Mouse (Mus musculus) left cerebral cortex, adult 2 months (tissue): ENCODE measurements around the gene Hoxd13. TPM values are rescaled to one million over a fixed set of nuclear protein-coding genes. Genes with fewer than 3 reads are reported as not detected.

Experiments used
- DNase-seq, 2 experiments: peaks; one replicate each; pipeline ENCODE4 v3.0.0; 2021 to 2022; ENCODE audit warnings: low spot score in 2 of 2, mixed read lengths in 1 of 2; ENCODE audit errors: extremely low spot score in 1 of 2
- H3K27ac ChIP-seq: fragments of 200-600 bp; 2 replicates; pipeline ENCODE4 v1.8.1; 2022
- H3K4me3 ChIP-seq: fragments of 200-600 bp; 2 replicates; pipeline ENCODE4 v1.8.1; 2022
- CTCF ChIP-seq: fragments of 200-600 bp; IDR thresholded peaks from 2 replicates; pipeline ENCODE4 v1.8.1; 2022; ENCODE audit warnings: antibody characterized with exemption, mild to moderate bottlenecking, moderate library complexity
- intact Hi-C: fragments of 180-260 bp; cut with DNase I; formaldehyde crosslinking; loops from one replicate; pipeline ENCODE4 v1.15.1; 2025
- total RNA-seq, 2 experiments: library from RNA; stranded (reverse); gene quantifications; 2 replicates each; pipeline ENCODE4 v1.2.3; 2021

Hoxd13 gene
- total RNA-seq, 2 experiments from 2014 or later, result not detected

GRCm38 (mm10) chr2:74706393-74706960, 38.4 kb downstream of the Hoxd13 start:
- no peak overlapping the region for H3K27ac ChIP-seq
- no peak for TF ChIP-seq CTCF
- intact Hi-C loops, result loop anchor here (5.0 to 10.0 kb wide), 2 partner anchors 36 to 718 kb away; no protein-coding TSS in a partner anchor
- no peak for DNase-seq
- no peak overlapping the region for H3K4me3 ChIP-seq

GRCm38 (mm10) chr2:74707599-74707998, 39.5 kb downstream of the Hoxd13 start:
- no peak overlapping the region for H3K4me3 ChIP-seq
- DNase-seq, result no peak
- intact Hi-C loops, result loop anchor here (5.0 to 10.0 kb wide), 2 partner anchors 35 to 717 kb away; no protein-coding TSS in a partner anchor

GRCm38 (mm10) chr2:74708676-74709075, 40.6 kb downstream of the Hoxd13 start:
- DNase-seq, result no peak
- no peak for TF ChIP-seq CTCF
- intact Hi-C loops, result loop anchor here (5.0 to 10.0 kb wide), 2 partner anchors 34 to 716 kb away; no protein-coding TSS in a partner anchor
- no peak overlapping the region for H3K4me3 ChIP-seq
- H3K27ac ChIP-seq, result no peak overlapping the region

More at GRCm38 (mm10) chr2:74707599-74707998, 39.5 kb downstream of the Hoxd13 start:
- H3K27ac ChIP-seq, result no peak overlapping the region
- no peak for TF ChIP-seq CTCF

- Histone ChIP-seq H3K4me3 (no peak overlapping the region), H3K27ac (no peak overlapping the region)
- DNase-seq, result no peak
- no peak for TF ChIP-seq CTCF
- intact Hi-C loops, result loop anchor here (5.0 to 10.0 kb wide), 3 partner anchors 33 to 715 kb away; partner anchors contain the start of gene Evx2
These were observed 41.6 kb downstream of the Hoxd13 start for GRCm38 (mm10) chr2:74709465-74710419.

DNA sequence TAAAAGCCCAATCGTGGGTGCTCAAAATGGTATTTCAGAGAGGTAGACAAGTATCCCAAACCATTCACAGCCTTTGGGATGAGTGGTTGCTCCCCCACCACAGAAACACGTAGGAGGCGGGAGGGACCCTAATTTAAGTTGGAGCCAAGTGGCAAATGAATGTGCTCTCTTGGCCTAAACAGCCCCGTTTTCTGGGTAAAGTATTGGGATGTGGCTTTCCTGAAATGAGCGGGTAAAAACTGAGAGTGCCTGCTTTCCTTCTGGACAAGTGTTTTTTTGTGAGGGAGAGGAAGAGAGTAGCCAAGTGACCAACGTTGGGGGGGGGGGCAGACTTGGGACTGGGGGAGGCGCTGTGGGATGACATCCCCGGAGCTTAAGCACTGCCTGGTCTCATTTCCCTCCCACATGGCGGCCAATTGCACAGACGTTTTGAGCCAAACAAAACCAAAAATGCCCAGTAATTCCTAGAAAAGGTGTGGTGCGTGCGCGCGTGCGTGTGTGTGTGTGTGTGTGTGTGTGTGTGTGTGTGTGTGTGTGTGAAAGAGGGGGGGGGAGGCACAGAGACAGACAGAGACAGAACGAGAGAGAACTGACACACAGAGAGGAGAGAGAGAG, 42.9 kb downstream of the Hoxd13 start:
- intact Hi-C loops, result loop anchor here (5.0 kb wide), 1 partner anchor 54 kb away; the partner anchor contains the start of gene Evx2
- no peak for TF ChIP-seq CTCF
- H3K4me3 ChIP-seq, result no peak overlapping the region
- H3K27ac ChIP-seq, result no peak overlapping the region
- DNase-seq, result no peak

DNA sequence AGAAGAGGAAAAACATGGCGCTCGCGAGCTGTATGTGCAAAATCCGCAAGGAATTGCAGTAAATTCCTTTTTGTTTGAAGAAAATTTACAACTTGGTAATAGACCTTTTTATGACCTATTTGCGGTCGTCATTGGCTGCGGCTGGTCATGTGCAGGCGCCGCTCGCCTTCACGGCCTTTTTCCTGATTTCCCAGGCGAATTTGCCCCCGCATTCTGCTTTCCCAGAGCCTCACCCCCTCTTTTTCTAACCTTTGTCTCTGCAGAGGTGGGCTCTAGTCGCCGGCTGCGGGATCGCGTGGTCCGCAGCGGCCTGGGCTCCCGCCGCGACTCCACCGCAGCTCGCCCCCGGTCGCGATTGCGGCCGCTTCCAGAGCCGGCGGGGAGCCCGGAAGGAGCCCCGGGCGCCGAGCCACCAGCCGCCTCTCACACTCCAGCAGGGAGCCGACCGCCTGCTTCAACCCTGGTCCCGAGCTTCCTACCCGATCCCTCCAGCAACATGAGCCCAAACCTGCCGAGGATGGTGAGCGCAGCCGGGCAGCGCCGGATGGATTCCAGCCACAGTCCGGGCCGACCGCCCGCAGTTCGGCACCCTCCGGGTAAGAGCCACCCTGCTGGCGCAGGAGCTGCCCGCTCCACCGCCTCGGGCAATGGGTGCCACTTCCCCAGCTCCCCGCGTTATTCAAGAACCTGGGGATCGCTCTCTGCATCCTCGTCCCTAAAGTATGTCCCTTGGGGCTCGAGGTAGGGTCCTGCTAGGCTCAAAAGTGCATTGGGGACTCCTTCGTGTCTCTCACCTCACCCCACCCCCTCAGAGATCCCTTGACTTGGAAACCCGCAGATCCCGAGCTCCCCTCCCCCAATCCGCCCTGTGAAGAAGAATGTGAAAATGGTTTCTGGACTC, 43.9 kb downstream of the Hoxd13 start, which contains the start of the genes Hoxd3 and Hoxd4:
Gene Hoxd3, plus strand, starts transcription at position 207 of the 901 bp plus-strand sequence.
Gene Hoxd4, plus strand, starts transcription at position 209 of the 901 bp plus-strand sequence.
- intact Hi-C loops, result loop anchor here (5.0 kb wide), 1 partner anchor 55 kb away; the partner anchor contains the start of gene Evx2
- no peak for TF ChIP-seq CTCF
- H3K4me3 ChIP-seq, result no peak within 1 kb of the TSS
- no peak within 1 kb of the TSS for H3K27ac ChIP-seq
- no peak for DNase-seq

DNA sequence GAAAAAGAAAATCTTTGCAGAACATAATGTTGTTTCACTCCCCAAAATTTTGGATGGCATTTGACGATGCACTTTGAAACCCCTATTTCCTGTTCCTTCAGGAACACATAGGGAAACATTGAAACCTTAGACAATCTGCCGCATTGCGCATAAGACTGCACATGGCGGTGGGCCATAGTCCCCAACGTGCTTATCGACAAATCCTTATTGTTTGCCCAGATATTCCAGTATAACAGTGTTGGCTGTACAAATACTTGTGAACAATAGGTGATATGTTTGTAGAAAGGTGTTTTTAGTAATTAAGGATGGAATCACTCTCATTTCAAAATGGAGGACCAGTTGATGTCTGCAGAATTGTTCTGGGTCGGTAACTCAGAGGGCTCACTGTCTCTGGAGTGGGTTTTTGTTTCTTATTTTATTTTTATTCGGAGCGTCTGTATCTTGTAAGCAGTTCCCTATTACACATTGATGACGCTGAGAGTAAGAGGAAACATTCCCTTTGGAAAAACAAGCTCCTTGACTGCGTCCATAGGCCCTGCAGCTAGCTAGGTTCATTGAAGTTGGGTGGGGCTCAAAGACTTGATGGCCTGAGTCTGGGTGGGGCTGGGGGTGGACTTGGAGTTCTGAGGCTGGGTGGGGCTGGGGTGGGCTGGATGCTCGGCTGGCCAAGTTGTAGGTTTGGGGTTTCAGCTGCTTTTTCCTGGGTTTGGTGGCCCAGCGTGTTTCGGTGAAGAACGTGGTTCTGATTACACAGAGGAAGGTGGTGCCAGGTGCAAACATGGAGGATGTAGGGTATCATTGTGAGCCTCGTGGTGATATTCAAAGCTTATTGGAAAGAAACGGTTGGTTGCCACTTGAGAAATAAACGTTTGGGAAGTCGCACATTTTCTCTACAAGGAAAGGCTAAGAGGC, 45.4 kb downstream of the Hoxd13 start:
- DNase-seq, result no peak
- no peak for TF ChIP-seq CTCF
- Histone ChIP-seq H3K27ac (no peak overlapping the region), H3K4me3 (no peak overlapping the region)
- intact Hi-C loops, result loop anchor here (2.0 to 5.0 kb wide), 2 partner anchors 56 to 425 kb away; partner anchors contain the start of gene Evx2

- DNase-seq, result no peak
- intact Hi-C loops, result loop anchor here (2.0 to 5.0 kb wide), 2 partner anchors 57 to 425 kb away; partner anchors contain the start of gene Evx2
- TF ChIP-seq CTCF, result no peak
- no peak overlapping the region for H3K27ac ChIP-seq
- H3K4me3 ChIP-seq, result no peak overlapping the region
These were observed 46.2 kb downstream of the Hoxd13 start for GRCm38 (mm10) chr2:74714156-74714789.

DNA sequence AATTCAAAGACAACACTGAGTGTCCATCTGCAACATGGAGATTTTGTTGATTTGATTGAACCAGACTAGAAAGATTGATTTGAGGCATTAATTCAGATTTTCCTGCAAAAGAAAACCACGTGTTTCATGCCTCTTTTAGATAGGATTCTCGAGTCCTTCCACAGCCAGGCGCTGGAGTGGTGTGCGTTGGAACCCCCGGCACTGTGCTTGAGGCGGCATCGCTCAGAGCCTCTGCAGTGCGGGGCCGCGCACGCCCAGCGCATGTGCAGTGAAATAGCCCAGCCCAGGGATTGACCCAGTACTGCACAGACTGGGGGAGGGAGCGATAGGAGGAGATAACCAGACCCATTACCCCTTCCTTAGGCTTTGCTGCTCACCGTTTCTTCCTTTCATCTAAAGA, 46.8 kb downstream of the Hoxd13 start:
- no peak for TF ChIP-seq CTCF
- Histone ChIP-seq H3K4me3 (no peak overlapping the region), H3K27ac (no peak overlapping the region)
- no peak for DNase-seq
- intact Hi-C loops, result loop anchor here (1.0 to 5.0 kb wide), 4 partner anchors 58 to 597 kb away; partner anchors contain the start of gene Evx2
